Mouse (Mus musculus) B cell, adult 67 days (primary cell): ENCODE measurements around the gene Fgf4. TPM values are rescaled to one million over a fixed set of nuclear protein-coding genes. Genes with fewer than 3 reads are reported as not detected.

Experiments used
- total RNA-seq, 2 experiments: library from RNA; stranded (reverse); gene quantifications; 4 replicates each; pipeline ENCODE4 v1.2.4; 2023

Gene Fgf4
- total RNA-seq, result not detected

GRCm38 (mm10) chr7:144847067-144847466, at the start of gene Fgf4:
Gene Fgf4 (plus strand): TSS chr7:144847367.

DNA sequence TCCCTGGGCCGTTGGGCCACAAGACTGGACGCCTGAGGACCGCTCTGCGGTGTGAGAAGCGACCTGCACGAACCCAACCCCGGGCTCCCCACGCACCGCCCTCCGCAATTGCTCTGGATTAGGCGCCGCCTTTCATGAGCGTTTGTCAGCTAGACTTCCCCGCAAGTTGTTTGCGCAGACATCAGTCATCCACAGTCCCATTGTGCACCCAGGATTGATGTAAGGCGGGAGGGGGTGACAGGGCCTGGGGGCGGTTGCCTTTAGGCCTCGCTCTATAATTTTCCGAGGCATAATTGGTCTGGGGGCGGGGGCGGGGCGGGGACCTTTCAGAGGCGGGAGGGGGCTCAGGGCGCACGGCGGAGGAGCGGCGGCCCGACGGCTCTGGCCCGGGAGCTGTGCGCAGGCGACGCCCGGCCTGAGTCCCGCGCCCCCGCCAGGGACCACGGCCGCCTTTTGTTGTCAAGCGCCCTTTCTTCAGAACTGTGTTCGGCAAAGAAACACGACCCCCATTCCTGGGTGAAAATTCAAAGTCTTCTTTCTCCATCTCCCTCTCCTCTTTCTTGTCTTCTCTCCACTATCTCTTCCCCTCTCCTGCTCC, 9.2 kb upstream of the Fgf4 start, which contains the start of gene Fgf3:
Gene Fgf3 (plus strand): TSS at position 193 of the 598 bp plus-strand sequence.

DNA sequence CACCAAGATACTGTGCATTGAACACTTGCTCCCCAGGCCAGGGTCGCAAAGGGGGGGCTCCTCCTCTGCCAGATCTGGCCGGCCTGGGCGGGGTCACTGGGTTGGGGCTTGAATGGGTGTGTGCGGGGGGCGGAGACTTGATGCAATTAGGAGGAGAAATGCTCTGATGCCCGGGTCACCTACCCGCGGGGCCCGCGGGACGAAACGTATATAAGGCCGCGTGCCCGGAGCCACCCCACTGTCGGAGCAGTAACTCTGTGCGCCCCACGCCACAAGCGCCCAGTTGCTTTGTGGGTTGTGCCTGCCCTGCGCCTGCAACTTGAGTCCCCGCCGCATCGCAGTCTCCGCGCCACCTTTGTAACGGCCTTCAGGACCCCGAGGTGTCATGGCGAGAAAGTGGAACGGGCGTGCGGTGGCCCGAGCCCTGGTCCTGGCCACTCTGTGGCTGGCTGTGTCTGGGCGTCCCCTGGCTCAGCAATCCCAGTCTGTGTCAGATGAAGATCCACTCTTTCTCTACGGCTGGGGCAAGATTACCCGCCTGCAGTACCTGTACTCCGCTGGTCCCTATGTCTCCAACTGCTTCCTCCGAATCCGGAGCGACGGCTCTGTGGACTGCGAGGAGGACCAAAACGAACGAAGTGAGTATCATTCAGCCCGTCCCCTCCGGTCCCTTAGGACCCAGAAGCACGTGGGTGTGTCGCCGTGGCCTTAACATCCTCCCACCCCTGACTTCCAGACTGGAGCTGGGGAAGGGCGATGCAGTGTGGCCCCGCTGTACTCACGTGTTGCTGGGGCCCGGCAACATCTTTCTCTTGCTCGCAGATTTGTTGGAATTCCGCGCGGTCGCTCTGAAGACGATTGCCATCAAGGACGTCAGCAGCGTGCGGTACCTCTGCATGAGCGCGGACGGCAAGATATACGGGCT, 49.4 kb downstream of the Fgf4 start, which contains the start of gene Fgf15:
Gene Fgf15 (plus strand): TSS at position 238 of the 925 bp plus-strand sequence.

Other genes with a start within 250 kb of the Fgf4 start
- under 1 TPM in 1 of 2 experiments, not detected in 1; 0.47 TPM for gene Ano1, start 95.4 kb upstream of the Fgf4 start, total RNA-seq
- gene Fgf3, start 9.3 kb upstream of the Fgf4 start, total RNA-seq, result not detected
- gene Fgf15, start 49.2 kb downstream of the Fgf4 start, total RNA-seq, result not detected
- gene LTO1, start 67.7 kb downstream of the Fgf4 start, total RNA-seq, result 10 to 100 TPM; 34.2 to 42.2 TPM
- gene Ccnd1, start 92.6 kb downstream of the Fgf4 start, total RNA-seq, result under 1 TPM; 0.50 to 0.93 TPM